17 mouse cellular contexts compared by ENCODE assay signal in the genomic region with DNA sequence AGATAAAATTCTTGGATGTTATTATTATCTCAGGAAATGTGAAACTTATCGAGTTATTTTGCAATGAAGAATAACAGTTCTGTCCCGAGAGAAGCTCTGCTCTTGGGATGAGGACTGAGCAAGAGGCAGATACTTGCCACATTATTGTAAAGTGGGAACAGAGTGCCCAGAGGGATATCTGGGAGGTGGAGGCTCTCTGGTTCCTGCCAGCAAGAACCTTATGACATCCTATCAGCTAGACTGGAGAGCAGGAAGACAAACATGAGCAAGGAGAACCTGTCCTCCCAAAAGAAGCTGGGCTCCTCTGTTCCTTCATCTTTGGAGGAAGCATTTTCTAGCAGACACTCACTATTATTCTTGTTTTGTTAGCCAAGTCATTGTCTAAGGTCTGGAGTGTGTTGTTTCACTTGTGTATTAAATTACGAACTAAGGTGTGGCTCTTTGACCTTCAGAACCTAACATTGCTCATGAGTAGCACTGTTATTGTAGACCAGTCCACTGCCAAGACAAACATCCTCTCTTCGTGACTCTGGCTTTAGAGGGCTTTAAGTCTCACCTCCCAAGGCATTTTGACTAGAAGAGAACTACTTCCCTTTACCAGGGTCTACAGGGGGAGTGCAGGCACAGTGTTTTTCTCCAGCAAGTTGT.
A peak's percentile ranks its signal among the peaks of the same experiment; 100 is the strongest.
DNase-seq lines count a peak whose midpoint lies in the region; ATAC-seq and TF ChIP-seq lines count a peak whose summit lies in the region.
"Had no signal": no experiment of that assay in that cellular context is flagged by ENCODE, and none has a peak within 500 bp of the region (broad histone marks: within the 10 kb centered on the region; RNA-seq: fewer than 3 reads in every experiment).

No protein-coding gene starts in this region.

- H3K27ac ChIP-seq in gastrocnemius, adult 2 months = peak overlapping the region; percentile 71
- H3K27ac ChIP-seq in lung, embryonic 14.5 days (ENCODE audit: low read depth) = no peak overlapping the region
- H3K27ac ChIP-seq: limb, embryonic 13.5 days had no signal

- H3K4me2 ChIP-seq in lung, embryonic 14.5 days = no peak overlapping the region
- H3K4me2 ChIP-seq: limb, embryonic 13.5 days; midbrain, embryonic 11.5 days had no signal

- H3K36me3 ChIP-seq in lung, embryonic 14.5 days (ENCODE audit: insufficient read depth) = no peaks in the 10 kb centered on the region
- H3K36me3 ChIP-seq: limb, embryonic 13.5 days had no signal

- TF ChIP-seq POLR2A in lung, adult 2 months (IDR thresholded peaks at IDR 0.05; ENCODE audit: borderline replicate concordance, extremely low read depth, low read depth, low read length) = no peak

- intact Hi-C loops in gastrocnemius, adult 2 months (cut with DNase I) = no loop called here
- intact Hi-C loops in left cerebral cortex, postnatal 36 days (cut with DNase I) = no loop called here

- TF ChIP-seq CTCF in gastrocnemius, adult 2 months (IDR thresholded peaks at IDR 0.05) = no peak
- no peak for TF ChIP-seq CTCF in lung, adult 2 months (IDR thresholded peaks at IDR 0.05; ENCODE audit: insufficient read depth, low read length)
- no peak for TF ChIP-seq CTCF in lung, embryonic 14.5 days (IDR thresholded peaks at IDR 0.05; ENCODE audit: low read depth)

- H3K4me3 ChIP-seq in gastrocnemius, adult 2 months = no peak overlapping the region
- H3K4me3 ChIP-seq in lung, adult 2 months (replicated peaks; ENCODE audit: extremely low read depth, low read depth, low read length) = no peak overlapping the region
- no peak overlapping the region for H3K4me3 ChIP-seq in lung, embryonic 14.5 days (ENCODE audit: low read depth, low read length)
- H3K4me3 ChIP-seq: limb, embryonic 13.5 days; myocyte had no signal

- no peak for DNase-seq in gastrocnemius, adult 2 months
- no peak for DNase-seq in gastrocnemius, postnatal 10 days
- peak; percentile 20 for DNase-seq in lung, adult 2 months
- no peak for DNase-seq in lung, postnatal 4 days
- peak; percentile 36 for DNase-seq in lung, embryonic 14.5 days
- no peak for DNase-seq in natural killer cell, adult 2 months (ENCODE audit: low spot score in 2 of 2)
- DNase-seq in urinary bladder, postnatal 10 days (ENCODE audit: low spot score) = no peak
- no peak for DNase-seq in left cerebral cortex, postnatal 36 days (ENCODE audit: low spot score in 2 of 2)
- DNase-seq: adrenal gland, postnatal 36 days; cerebellum, adult 9-11 months; kidney, adult 18-20 months; liver, postnatal 0 days; thymus, postnatal 14 days had no signal

- H3K27me3 ChIP-seq in lung, embryonic 14.5 days (ENCODE audit: insufficient read depth, low read length) = no peaks in the 10 kb centered on the region
- H3K27me3 ChIP-seq: limb, embryonic 13.5 days had no signal

- peaks cover 8% of the 10 kb centered on the region for H3K4me1 ChIP-seq in lung, adult 2 months (ENCODE audit: control insufficient read depth, insufficient read depth, low read length)
- H3K4me1 ChIP-seq in lung, embryonic 14.5 days (ENCODE audit: insufficient read depth) = no peaks in the 10 kb centered on the region
- H3K4me1 ChIP-seq: limb, embryonic 13.5 days had no signal

- peak; percentile 70 for ATAC-seq in lung, embryonic 14.5 days (ENCODE audit: insufficient read depth)
- ATAC-seq: hindbrain, embryonic 16.5 days; liver, postnatal 0 days had no signal

- H3K9ac ChIP-seq in lung, embryonic 14.5 days = no peak overlapping the region
- H3K9ac ChIP-seq: limb, embryonic 13.5 days; liver, postnatal 0 days had no signal

- H3K9me3 ChIP-seq in lung, embryonic 14.5 days (ENCODE audit: low read depth, low read length) = no peaks in the 10 kb centered on the region
- H3K9me3 ChIP-seq: limb, embryonic 13.5 days had no signal

- WGBS in lung, adult 2 months = 31% methylated on average over 4 of the region's 4 CpGs
- WGBS in lung, embryonic 14.5 days = 45% methylated on average over 4 of the region's 4 CpGs

Comparison
In these comparisons a context has a peak if more than half of its experiments do, and no peak if none do; other contexts are left out.
1. DNase-seq: peak in lung, adult 2 months (single experiment) and lung, embryonic 14.5 days (single experiment); none in gastrocnemius, adult 2 months (single experiment), gastrocnemius, postnatal 10 days (single experiment), lung, postnatal 4 days (0 of 2), natural killer cell, adult 2 months (0 of 2), urinary bladder, postnatal 10 days (single experiment) and left cerebral cortex, postnatal 36 days (0 of 2).